Mouse (Mus musculus) layer of hippocampus, adult 11-12 months (tissue): ENCODE measurements at regions not wholly inside any gene's neighbourhood (a gene's known extent, or its start where the extent isn't known, plus 50 kb on each side); places are given as distances from the start of the nearest gene placed in this dataset.

Experiments
- DNase-seq: peaks from one replicate; pipeline ENCODE4 v3.0.0; 2022; ENCODE audit warnings: low spot score

GRCm38 (mm10) chr9:76734387-76734786, 167.5 kb upstream of the Fam83b start:
- no peak for DNase-seq

- DNase-seq = no peak
These were observed 166.9 kb upstream of the Fam83b start for GRCm38 (mm10) chr9:76733812-76734211.

- no peak for DNase-seq
These were observed 156.0 kb upstream of the Fam83b start for GRCm38 (mm10) chr9:76722881-76723280.

GRCm38 (mm10) chr9:76715852-76716251, 148.9 kb upstream of the Fam83b start:
- no peak for DNase-seq

- no peak for DNase-seq
These were observed 139.5 kb upstream of the Fam83b start for GRCm38 (mm10) chr9:76706451-76706850.

- DNase-seq = peak; percentile 46
These were observed 138.9 kb upstream of the Fam83b start for GRCm38 (mm10) chr9:76705786-76706185.

- DNase-seq = no peak
These were observed 128.6 kb upstream of the Fam83b start for GRCm38 (mm10) chr9:76695547-76695946.

- DNase-seq = no peak
These were observed 126.1 kb upstream of the Fam83b start for GRCm38 (mm10) chr9:76692976-76693375.

- DNase-seq = peak; percentile 75
These were observed 93.9 kb upstream of the Fam83b start for GRCm38 (mm10) chr9:76660848-76661247.

GRCm38 (mm10) chr9:76659798-76660197, 92.9 kb upstream of the Fam83b start:
- no peak for DNase-seq

GRCm38 (mm10) chr9:76653311-76653710, 86.4 kb upstream of the Fam83b start:
- DNase-seq = no peak

GRCm38 (mm10) chr9:76649484-76649883, 82.6 kb upstream of the Fam83b start:
- no peak for DNase-seq

GRCm38 (mm10) chr9:76646383-76646782, 79.5 kb upstream of the Fam83b start:
- no peak for DNase-seq
